Mouse (Mus musculus): ENCODE measurements around the gene Lrrc1.

DNA sequence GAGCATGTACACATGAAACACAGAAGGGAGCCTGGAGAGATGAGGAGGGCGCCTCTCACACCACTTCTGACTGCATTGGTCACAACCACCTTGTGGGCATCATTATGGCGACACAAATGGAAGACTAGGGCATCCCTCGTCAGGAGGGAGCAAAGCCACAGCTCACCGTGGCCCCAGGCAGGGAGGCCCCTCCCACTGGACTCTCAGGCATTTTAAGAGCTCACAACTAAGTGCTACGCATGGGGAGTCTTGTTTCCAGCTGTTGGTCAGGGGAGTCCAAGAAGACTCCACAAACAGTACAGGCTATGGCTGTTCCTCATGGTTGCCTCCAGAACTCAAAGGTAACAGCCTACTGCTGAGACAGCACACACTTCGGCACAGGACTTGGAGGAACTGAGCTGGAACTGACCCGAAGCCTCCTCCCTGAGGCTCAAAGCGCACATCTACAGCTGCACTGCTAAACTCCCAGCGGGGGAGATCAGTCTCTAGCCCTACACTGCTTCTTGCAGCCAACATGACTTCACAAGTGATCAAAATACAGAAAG, 83.2 kb downstream of the Lrrc1 start:
- no peak for TF ChIP-seq EP300 (optimal IDR thresholded peaks at IDR 0.05)
- TF ChIP-seq CTCF (IDR thresholded peaks at IDR 0.05; ENCODE audit: low read depth): no peak

Data from stomach, postnatal 0 days (tissue).